Mouse (Mus musculus) MEL (cell line): ENCODE results near the gene Ryr1. TPM values are rescaled to one million over a fixed set of nuclear protein-coding genes. Genes with fewer than 3 reads are reported as not detected.
A peak's percentile ranks its signal among the peaks of the same experiment; 100 is the strongest.

ENCODE experiments used
- DNase-seq: peaks from one replicate; pipeline ENCODE4 v3.0.0; 2011; ENCODE audit warnings: low read depth, low spot score
- H3K27ac ChIP-seq: 2 replicates; pipeline ENCODE4 v1.5.1; 2012; ENCODE audit warnings: low read depth, mild to moderate bottlenecking, control low read depth, low read length, moderate library complexity; ENCODE audit not compliant: control insufficient read depth
- H3K27me3 ChIP-seq, 2 experiments: fragments of 150-350 bp in 1 of 2; sonication (generic) in 1 of 2; 2 replicates each; pipeline ENCODE4 v1.6.1; 2012; ENCODE audit warnings: low read length in 2 of 2, mild to moderate bottlenecking in 2 of 2, improper control_type of control experiment in 1 of 2, moderate library complexity in 1 of 2; ENCODE audit not compliant: insufficient read depth in 2 of 2, control insufficient read depth in 1 of 2
- H3K36me3 ChIP-seq, 2 experiments: 2 replicates each; pipeline ENCODE4 v1.6.1; 2012 to 2014; ENCODE audit warnings: low read length in 2 of 2, improper control_type of control experiment in 1 of 2, inconsistent platforms in 1 of 2, mild to moderate bottlenecking in 1 of 2; ENCODE audit not compliant: insufficient read depth in 2 of 2, control insufficient read depth in 1 of 2
- H3K4me1 ChIP-seq, 2 experiments: fragments of 150-350 bp in 1 of 2; sonication (generic) in 1 of 2; 2 replicates each; pipeline ENCODE4 v1.6.1; 2012; ENCODE audit warnings: low read length in 2 of 2, improper control_type of control experiment in 1 of 2, mild to moderate bottlenecking in 1 of 2; ENCODE audit not compliant: insufficient read depth in 2 of 2, control insufficient read depth in 1 of 2
- H3K4me3 ChIP-seq, 2 experiments: fragments of 150-350 bp in 1 of 2; sonication (generic) in 1 of 2; 2 replicates each; pipeline ENCODE4 v1.5.1; 2012; ENCODE audit warnings: low read depth in 2 of 2, low read length in 2 of 2, mild to moderate bottlenecking in 2 of 2, moderate library complexity in 2 of 2, control low read depth in 1 of 2, improper control_type of control experiment in 1 of 2; ENCODE audit not compliant: control insufficient read depth in 1 of 2, insufficient read depth in 1 of 2
- H3K79me2 ChIP-seq: 2 replicates; pipeline ENCODE4 v1.6.1; 2012; ENCODE audit warnings: mild to moderate bottlenecking, low read length, moderate library complexity; ENCODE audit not compliant: control insufficient read depth, poor library complexity, insufficient read depth
- H3K9ac ChIP-seq: 2 replicates; pipeline ENCODE4 v1.6.1; 2012; ENCODE audit warnings: low read depth, mild to moderate bottlenecking, control low read depth, low read length, moderate library complexity; ENCODE audit not compliant: control insufficient read depth, poor library complexity, severe bottlenecking
- H3K9me3 ChIP-seq: fragments of 150-350 bp; sonication (generic); replicated peaks from 2 replicates; pipeline ENCODE4 v1.6.1; 2012; ENCODE audit warnings: mild to moderate bottlenecking, low read length, improper control_type of control experiment, moderate library complexity; ENCODE audit not compliant: insufficient read depth
- BHLHE40 ChIP-seq: IDR thresholded peaks from 2 replicates; pipeline ENCODE4 v1.6.1; 2012; ENCODE audit warnings: low read depth, mild to moderate bottlenecking, inconsistent platforms, low read length, improper control_type of control experiment, borderline replicate concordance
- CHD1 ChIP-seq: IDR thresholded peaks from 2 replicates; pipeline ENCODE4 v1.6.1; 2012; ENCODE audit warnings: low read depth, mild to moderate bottlenecking, inconsistent platforms, low read length, improper control_type of control experiment
- CHD2 ChIP-seq: IDR thresholded peaks from 2 replicates; pipeline ENCODE4 v1.6.1; 2011; ENCODE audit warnings: low read length, improper control_type of control experiment
- CTCF ChIP-seq, 3 experiments: IDR thresholded peaks in 2 of 3; conservative IDR thresholded peaks in 1 of 3; 2 replicates each; pipeline ENCODE4 v1.5.1; 2011 to 2012; ENCODE audit warnings: low read length in 3 of 3, low read depth in 2 of 3, mild to moderate bottlenecking in 2 of 3, improper control_type of control experiment in 1 of 3, inconsistent platforms in 1 of 3, mixed read lengths in 1 of 3, moderate library complexity in 1 of 3; ENCODE audit not compliant: control insufficient read depth in 1 of 3, insufficient read depth in 1 of 3, poor library complexity in 1 of 3, severe bottlenecking in 1 of 3
- EP300 ChIP-seq, 2 experiments: IDR thresholded peaks; 2 replicates each; pipeline ENCODE4 v1.6.1; 2011; ENCODE audit warnings: improper control_type of control experiment in 2 of 2, low read length in 2 of 2, low read depth in 1 of 2, mild to moderate bottlenecking in 1 of 2
- HCFC1 ChIP-seq: IDR thresholded peaks from 2 replicates; pipeline ENCODE4 v1.6.1; 2012; ENCODE audit warnings: low read depth, mild to moderate bottlenecking, inconsistent platforms, low read length, improper control_type of control experiment, moderate library complexity
- MAX ChIP-seq: IDR thresholded peaks from 2 replicates; pipeline ENCODE4 v1.6.1; 2011; ENCODE audit warnings: low read length, improper control_type of control experiment
- MAZ ChIP-seq: IDR thresholded peaks from 2 replicates; pipeline ENCODE4 v1.6.1; 2012; ENCODE audit warnings: low read depth, mild to moderate bottlenecking, inconsistent platforms, low read length, improper control_type of control experiment
- MXI1 ChIP-seq: IDR thresholded peaks from 2 replicates; pipeline ENCODE4 v1.6.1; 2011; ENCODE audit warnings: mild to moderate bottlenecking, low read depth, low read length, improper control_type of control experiment
- MYC ChIP-seq: IDR thresholded peaks from 2 replicates; pipeline ENCODE4 v1.6.1; 2011; ENCODE audit warnings: low read depth, mild to moderate bottlenecking, low read length, improper control_type of control experiment, moderate library complexity
- NRF1 ChIP-seq: IDR thresholded peaks from 2 replicates; pipeline ENCODE4 v1.6.1; 2014; ENCODE audit warnings: low read depth, mild to moderate bottlenecking, inconsistent platforms, low read length, improper control_type of control experiment, moderate library complexity; ENCODE audit not compliant: poor library complexity, insufficient read depth, severe bottlenecking
- POLR2A ChIP-seq, 2 experiments: IDR thresholded peaks; 2 replicates each; pipeline ENCODE4 v1.6.1; 2011 to 2012; ENCODE audit warnings: low read length in 2 of 2, mild to moderate bottlenecking in 2 of 2, control low read depth in 1 of 2, improper control_type of control experiment in 1 of 2, low read depth in 1 of 2, moderate library complexity in 1 of 2; ENCODE audit not compliant: control insufficient read depth in 1 of 2, insufficient read depth in 1 of 2, poor library complexity in 1 of 2
- RCOR1 ChIP-seq: IDR thresholded peaks from 2 replicates; pipeline ENCODE4 v1.6.1; 2012; ENCODE audit warnings: low read depth, mild to moderate bottlenecking, inconsistent platforms, low read length, improper control_type of control experiment
- SIN3A ChIP-seq: IDR thresholded peaks from 2 replicates; pipeline ENCODE4 v1.6.1; 2012; ENCODE audit warnings: low read length, improper control_type of control experiment, inconsistent platforms
- TAL1 ChIP-seq: IDR thresholded peaks from 2 replicates; pipeline ENCODE4 v1.6.1; 2012; ENCODE audit warnings: mild to moderate bottlenecking, inconsistent platforms, low read length, moderate library complexity, mixed read lengths
- TCF12 ChIP-seq: IDR thresholded peaks from 2 replicates; pipeline ENCODE4 v1.6.1; 2014; ENCODE audit warnings: low read depth, mild to moderate bottlenecking, inconsistent platforms, low read length, improper control_type of control experiment, moderate library complexity
- UBTF ChIP-seq: IDR thresholded peaks from 2 replicates; pipeline ENCODE4 v1.6.1; 2012; ENCODE audit warnings: low read depth, mild to moderate bottlenecking, inconsistent platforms, low read length, improper control_type of control experiment, moderate library complexity, borderline replicate concordance; ENCODE audit not compliant: insufficient read depth
- USF1 ChIP-seq: IDR thresholded peaks from 2 replicates; pipeline ENCODE4 v1.6.1; 2014; ENCODE audit warnings: low read depth, mild to moderate bottlenecking, inconsistent platforms, low read length, improper control_type of control experiment, moderate library complexity
- polyA plus RNA-seq, 2 experiments: library from polyadenylated mRNA; stranded (reverse) in 1 of 2; unstranded in 1 of 2; fragments of >175 nt in 1 of 2; fragments of >200 nt in 1 of 2; gene quantifications; 2 replicates each; pipeline versions ENCODE4 v1.2.1 to v1.2.4; 2012; ENCODE audit warnings: low replicate concordance in 2 of 2, low read depth in 1 of 2; ENCODE audit not compliant: insufficient read length in 2 of 2, insufficient read depth in 1 of 2, missing spikeins in 1 of 2
- total RNA-seq: library from RNA; depleted of rRNA; stranded (reverse); fragments of 300-350 nt; gene quantifications from 2 replicates; pipeline ENCODE4 v1.2.3, GENCODE M21; 2012

Ryr1 gene
- total and polyA plus RNA-seq, 3 experiments = 0.27 to 0.54 TPM; not detected in 1

GRCm38 (mm10) chr7:28956270-28956669 lies 168.7 kb downstream of the Ryr1 start:
- Histone ChIP-seq H3K27ac (no peak overlapping the region), H3K4me1 (peaks cover 38 to 60% of the 10 kb centered on the region in 2 experiments), H3K9me3 (no peaks in the 10 kb centered on the region), H3K4me3 (no peak overlapping the region), H3K79me2 (peaks cover 75% of the 10 kb centered on the region), H3K36me3 (peaks cover 3 to 81% of the 10 kb centered on the region in 2 experiments; a peak in 3 of 4 replicates), H3K27me3 (no peaks in the 10 kb centered on the region), H3K9ac (no peak overlapping the region)
- 0 out of 4 replicates have a peak, but pooled peaks of 1 of the 2 experiments have one; percentile 29 for TF ChIP-seq EP300 (IDR thresholded peaks at IDR 0.05; ENCODE audit: low read depth in 1 of 2, low read length in 2 of 2)
- TF ChIP-seq CHD1 = no peak
- peak; percentile 45 for DNase-seq

- peaks cover 36 to 58% of the 10 kb centered on the region in 2 experiments for H3K4me1 ChIP-seq
- DNase-seq = no peak
- no peaks in the 10 kb centered on the region for H3K27me3 ChIP-seq
- H3K9ac ChIP-seq = no peak overlapping the region
- peaks cover 6 to 85% of the 10 kb centered on the region in 2 experiments; a peak in 3 of 4 replicates for H3K36me3 ChIP-seq
- no peak overlapping the region for H3K27ac ChIP-seq
- no peaks in the 10 kb centered on the region for H3K9me3 ChIP-seq
- peaks cover 75% of the 10 kb centered on the region for H3K79me2 ChIP-seq
- no peak overlapping the region for H3K4me3 ChIP-seq
- TF ChIP-seq MYC = no peak
- no peak for TF ChIP-seq MXI1
- no peak for TF ChIP-seq RCOR1
- TF ChIP-seq UBTF = no peak
- no peak for TF ChIP-seq CTCF (IDR thresholded peaks at IDR 0.05 in 2 of 3, conservative IDR thresholded peaks at IDR 0.05 in 1 of 3; ENCODE audit: control insufficient read depth in 1 of 3, insufficient read depth in 1 of 3, low read depth in 2 of 3, low read length in 3 of 3, poor library complexity in 1 of 3, severe bottlenecking in 1 of 3)
- TF ChIP-seq NRF1 = no peak
- no peak for TF ChIP-seq MAX
- TF ChIP-seq USF1 = no peak
- no peak for TF ChIP-seq CHD2
- TF ChIP-seq SIN3A = no peak
- no peak for TF ChIP-seq HCFC1
- no peak for TF ChIP-seq TAL1
- TF ChIP-seq BHLHE40 = no peak
- no peak for TF ChIP-seq MAZ
- TF ChIP-seq POLR2A (IDR thresholded peaks at IDR 0.05; ENCODE audit: control insufficient read depth in 1 of 2, insufficient read depth in 1 of 2, low read depth in 1 of 2, low read length in 2 of 2, poor library complexity in 1 of 2) = no peak
- TF ChIP-seq CHD1 = no peak
- no peak for TF ChIP-seq TCF12
Measured at GRCm38 (mm10) chr7:28955295-28955897, 169.6 kb downstream of the Ryr1 start.
